ENCODE assay signal across 8 mouse cellular contexts in genomic region chr10:117434871-117435733, GRCm38 (mm10). TPM values are rescaled to one million over a fixed set of nuclear protein-coding genes. Genes with fewer than 3 reads are reported as not detected.
DNase-seq lines count a peak whose midpoint lies in the region; ATAC-seq and TF ChIP-seq lines count a peak whose summit lies in the region.

No protein-coding gene starts in this region.

- ATAC-seq in forebrain, embryonic 11.5 days (replicated peaks; ENCODE audit: low FRiP score): peak; percentile 59
- peak; percentile 80 for ATAC-seq in heart, embryonic 16.5 days (replicated peaks; ENCODE audit: extremely low read depth, insufficient read depth, low FRiP score)
- peak; percentile 67 for ATAC-seq in liver, embryonic 14.5 days (ENCODE audit: insufficient read depth)
- ATAC-seq in stomach, embryonic 15.5 days (ENCODE audit: insufficient read depth, low FRiP score, low read depth): peak; percentile 44; the same call in 1 of the 2 replicates

- no peak overlapping the region for H3K4me3 ChIP-seq in forebrain, embryonic 11.5 days (ENCODE audit: low read depth, low read length)
- peak overlapping the region; percentile 31 for H3K4me3 ChIP-seq in heart, embryonic 16.5 days (ENCODE audit: low read length)
- peak overlapping the region; percentile 30 to 32 for H3K4me3 ChIP-seq in liver, embryonic 14.5 days (ENCODE audit: insufficient read depth in 1 of 2, low read depth in 2 of 2, low read length in 2 of 2)
- peak overlapping the region; percentile 29 for H3K4me3 ChIP-seq in stomach, embryonic 15.5 days (replicated peaks)

- peak; percentile 78 to 88 for DNase-seq in CD8-positive naive resting alpha-beta T cell, adult 2 months (ENCODE audit: low read depth in 2 of 2, low spot score in 2 of 2)
- DNase-seq in c-Kit-positive CD71-positive TER-119-negative erythroid progenitor cells, embryonic 14.5 days (ENCODE audit: low read depth): peak; percentile 84
- peak; percentile 94 for DNase-seq in forebrain, embryonic 11.5 days (ENCODE audit: low spot score)
- DNase-seq in kidney, postnatal 25 days: peak; percentile 90 to 94
- peak; percentile 64 to 72 (median 70) for DNase-seq in liver, embryonic 14.5 days (ENCODE audit: low read depth in 3 of 3, low spot score in 3 of 3)
- DNase-seq in neural tube, embryonic 10.5 days (ENCODE audit: extremely low spot score, low spot score): peak; percentile 89

- H3K27ac ChIP-seq in forebrain, embryonic 11.5 days (ENCODE audit: low read depth, low read length): no peak overlapping the region
- H3K27ac ChIP-seq in heart, embryonic 16.5 days (ENCODE audit: low read length): no peak overlapping the region; the same call in 1 of the 2 replicates
- H3K27ac ChIP-seq in liver, embryonic 14.5 days: no peak overlapping the region
- no peak overlapping the region for H3K27ac ChIP-seq in stomach, embryonic 15.5 days

- no peaks in the 10 kb centered on the region for H3K36me3 ChIP-seq in forebrain, embryonic 11.5 days (ENCODE audit: control insufficient read depth, insufficient read depth, low read length)
- H3K36me3 ChIP-seq in heart, embryonic 16.5 days (ENCODE audit: control insufficient read depth, insufficient read depth): no peaks in the 10 kb centered on the region
- no peaks in the 10 kb centered on the region for H3K36me3 ChIP-seq in liver, embryonic 14.5 days (replicated peaks; ENCODE audit: control insufficient read depth, insufficient read depth, low read depth)
- no peaks in the 10 kb centered on the region for H3K36me3 ChIP-seq in stomach, embryonic 15.5 days

- peak overlapping the region; percentile 20 for H3K4me2 ChIP-seq in forebrain, embryonic 11.5 days (ENCODE audit: low read depth, low read length, severe bottlenecking)
- peak overlapping the region; percentile 60 for H3K4me2 ChIP-seq in heart, embryonic 16.5 days (ENCODE audit: low read depth, low read length)
- H3K4me2 ChIP-seq in liver, embryonic 14.5 days (ENCODE audit: low read depth): peak overlapping the region; percentile 69
- H3K4me2 ChIP-seq in stomach, embryonic 15.5 days: peak overlapping the region; percentile 73

- H3K27me3 ChIP-seq in forebrain, embryonic 11.5 days (ENCODE audit: control insufficient read depth, insufficient read depth, low read length): no peaks in the 10 kb centered on the region
- H3K27me3 ChIP-seq in heart, embryonic 16.5 days (ENCODE audit: control insufficient read depth, insufficient read depth, low read length): peaks cover 9% of the 10 kb centered on the region
- no peaks in the 10 kb centered on the region for H3K27me3 ChIP-seq in liver, embryonic 14.5 days (ENCODE audit: control insufficient read depth, insufficient read depth, low read length)
- no peaks in the 10 kb centered on the region for H3K27me3 ChIP-seq in stomach, embryonic 15.5 days (replicated peaks)

- H3K9me3 ChIP-seq in forebrain, embryonic 11.5 days (ENCODE audit: control insufficient read depth, low read length): no peaks in the 10 kb centered on the region
- no peaks in the 10 kb centered on the region; the same call in 1 of the 2 replicates for H3K9me3 ChIP-seq in heart, embryonic 16.5 days (replicated peaks; ENCODE audit: control insufficient read depth, low read length)
- H3K9me3 ChIP-seq in liver, embryonic 14.5 days (ENCODE audit: control insufficient read depth, low read length): no peaks in the 10 kb centered on the region
- no peaks in the 10 kb centered on the region for H3K9me3 ChIP-seq in stomach, embryonic 15.5 days

- H3K4me1 ChIP-seq in forebrain, embryonic 11.5 days (replicated peaks; ENCODE audit: control insufficient read depth, insufficient read depth, low read length): 0 out of 2 replicates have a peak, but pooled peaks cover 3% of the 10 kb centered on the region
- H3K4me1 ChIP-seq in heart, embryonic 16.5 days (ENCODE audit: control insufficient read depth, insufficient read depth, low read length): peaks cover 9% of the 10 kb centered on the region
- H3K4me1 ChIP-seq in liver, embryonic 14.5 days (replicated peaks; ENCODE audit: control insufficient read depth in 2 of 2, insufficient read depth in 2 of 2, low read length in 1 of 2): peaks cover 4 to 11% of the 10 kb centered on the region in 2 experiments; a peak in 2 of 4 replicates
- peaks cover 7% of the 10 kb centered on the region; the same call in 1 of the 2 replicates for H3K4me1 ChIP-seq in stomach, embryonic 15.5 days

- no peak for TF ChIP-seq EP300 in liver, embryonic 14.5 days (IDR thresholded peaks at IDR 0.05; ENCODE audit: low read depth)

- 24% methylated on average over 33 of the region's 33 CpGs for WGBS in forebrain, embryonic 11.5 days
- WGBS in heart, embryonic 16.5 days: 12% methylated on average over 33 of the region's 33 CpGs
- 2% methylated on average over 33 of the region's 33 CpGs for WGBS in liver, embryonic 14.5 days (ENCODE audit: insufficient replicate concordance)
- WGBS in stomach, embryonic 15.5 days: 7% methylated on average over 33 of the region's 33 CpGs

- H3K9ac ChIP-seq in forebrain, embryonic 11.5 days (ENCODE audit: low read length): no peak overlapping the region
- H3K9ac ChIP-seq in heart, embryonic 16.5 days (ENCODE audit: low read length): peak overlapping the region; percentile 6; the same call in 1 of the 2 replicates
- peak overlapping the region; percentile 24; the same call in 1 of the 2 replicates for H3K9ac ChIP-seq in liver, embryonic 14.5 days (replicated peaks)
- H3K9ac ChIP-seq in stomach, embryonic 15.5 days: no peak overlapping the region

- peak; percentile 98 for TF ChIP-seq CTCF in liver, embryonic 14.5 days (IDR thresholded peaks at IDR 0.05; ENCODE audit: low read depth)

RNA-seq across cellular contexts. Expression of gene Cpsf6, which starts 55.3 kb away (rescaled TPM):
- 275 and 282 TPM in 2 replicates for polyA plus RNA-seq in forebrain, embryonic 11.5 days (2014; fragmentation: Nextera tagmentation; extraction: Ambion mirVana)
- 85.7 and 89.7 TPM in 2 replicates for polyA plus RNA-seq in heart, embryonic 16.5 days (2015; fragmentation: Nextera tagmentation; extraction: Ambion mirVana)
- 22.8 and 27.5 TPM in 2 replicates for polyA plus RNA-seq in liver, embryonic 14.5 days (2012; rRNA removed)
- 51.7 and 54.5 TPM in 2 replicates for polyA plus RNA-seq in liver, embryonic 14.5 days (2014; fragmentation: Nextera tagmentation; extraction: Ambion mirVana)
- polyA plus RNA-seq in stomach, embryonic 15.5 days (2015; fragmentation: Nextera tagmentation; extraction: Ambion mirVana): 117 and 129 TPM in 2 replicates

Comparison
In these comparisons a context has a peak if more than half of its experiments do, and no peak if none do; other contexts are left out.
1. H3K4me2 ChIP-seq: peak in every context shown above with its lines; median percentile 73 in stomach, embryonic 15.5 days; 69 in liver, embryonic 14.5 days; 60 in heart, embryonic 16.5 days; 20 in forebrain, embryonic 11.5 days.
2. H3K9ac ChIP-seq: peak in heart, embryonic 16.5 days (single experiment) and liver, embryonic 14.5 days (single experiment); none in forebrain, embryonic 11.5 days (single experiment) and stomach, embryonic 15.5 days (single experiment).
3. Peak in every context shown above with its lines, with median percentiles within 50 percentile points of each other: DNase-seq and ATAC-seq.